Mouse (Mus musculus) cerebellum, adult 11 months (tissue): ENCODE results near the gene Itpk1.

Experiments used
- DNase-seq: peaks from one replicate; pipeline ENCODE4 v3.0.0; 2022

Itpk1 gene

GRCm38 (mm10) chr12:102586286-102586881 lies 118.3 kb downstream of the Itpk1 start:
- DNase-seq, result no peak

GRCm38 (mm10) chr12:102585390-102585789 lies 119.3 kb downstream of the Itpk1 start:
- peak; percentile 61 for DNase-seq

GRCm38 (mm10) chr12:102582441-102582840 lies 122.3 kb downstream of the Itpk1 start:
- no peak for DNase-seq

- DNase-seq, result no peak
Measured at GRCm38 (mm10) chr12:102581579-102582196, 123.0 kb downstream of the Itpk1 start.

GRCm38 (mm10) chr12:102579041-102579440 lies 125.7 kb downstream of the Itpk1 start:
- DNase-seq, result peak; percentile 81

- no peak for DNase-seq
Measured at GRCm38 (mm10) chr12:102576659-102577398, 127.9 kb downstream of the Itpk1 start.

- DNase-seq, result no peak
Measured at GRCm38 (mm10) chr12:102575541-102576329, 129.0 kb downstream of the Itpk1 start.

GRCm38 (mm10) chr12:102573036-102573435 lies 131.7 kb downstream of the Itpk1 start:
- DNase-seq, result no peak

- DNase-seq, result no peak
Measured at GRCm38 (mm10) chr12:102571666-102572065, 133.1 kb downstream of the Itpk1 start.

GRCm38 (mm10) chr12:102570734-102571133 lies 134.0 kb downstream of the Itpk1 start:
- no peak for DNase-seq

- no peak for DNase-seq
Measured at GRCm38 (mm10) chr12:102570111-102570510, 134.6 kb downstream of the Itpk1 start.

GRCm38 (mm10) chr12:102568219-102568618 lies 136.5 kb downstream of the Itpk1 start:
- DNase-seq, result no peak

GRCm38 (mm10) chr12:102566951-102567350 lies 137.8 kb downstream of the Itpk1 start:
- DNase-seq, result peak; percentile 33

GRCm38 (mm10) chr12:102565086-102565485 lies 139.6 kb downstream of the Itpk1 start:
- peak; percentile 1 for DNase-seq

- DNase-seq, result no peak
Measured at GRCm38 (mm10) chr12:102557372-102557771, 147.4 kb downstream of the Itpk1 start.

- DNase-seq, result no peak
Measured at GRCm38 (mm10) chr12:102555850-102556249, 148.9 kb downstream of the Itpk1 start.

- peak; percentile 86 for DNase-seq
Measured at GRCm38 (mm10) chr12:102554721-102555516, 149.8 kb downstream of the Itpk1 start, which contains the start of gene Chga. Gene Chga (plus strand): TSS chr12:102554969.

- DNase-seq, result no peak
Measured at GRCm38 (mm10) chr12:102553705-102554275, 150.9 kb downstream of the Itpk1 start.

GRCm38 (mm10) chr12:102552001-102552400 lies 152.7 kb downstream of the Itpk1 start:
- DNase-seq, result no peak

- no peak for DNase-seq
Measured at GRCm38 (mm10) chr12:102551186-102551585, 153.5 kb downstream of the Itpk1 start.

GRCm38 (mm10) chr12:102550529-102550928 lies 154.2 kb downstream of the Itpk1 start:
- no peak for DNase-seq

- DNase-seq, result no peak
Measured at GRCm38 (mm10) chr12:102545122-102545521, 159.6 kb downstream of the Itpk1 start.
